Mouse (Mus musculus): ENCODE measurements around the gene Jag2. TPM values are rescaled to one million over a fixed set of nuclear protein-coding genes. Genes with fewer than 3 reads are reported as not detected.
A peak's percentile ranks its signal among the peaks of the same experiment; 100 is the strongest.

Gene Jag2
- polyA plus RNA-seq, 1 experiment from 2014 or later = 5.3 TPM

DNA sequence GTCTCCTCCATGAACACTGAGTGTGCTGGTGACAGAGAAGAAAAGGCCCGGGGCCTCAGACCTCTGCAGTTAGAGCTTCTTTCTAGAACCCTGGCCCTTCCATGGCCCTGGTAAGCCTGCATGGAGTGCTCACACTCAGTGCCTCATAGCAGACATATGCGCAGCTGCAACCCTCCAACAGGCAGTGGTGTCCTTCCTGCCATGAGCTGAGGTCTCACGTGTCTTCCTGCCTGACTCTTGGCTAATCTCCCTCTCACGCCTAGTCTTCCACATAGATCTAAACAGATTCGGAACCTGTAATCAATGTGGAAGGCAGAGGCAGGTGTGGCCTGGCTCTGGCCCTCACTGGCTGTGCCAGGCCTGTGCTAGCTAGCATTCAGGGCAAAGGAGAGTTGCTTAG lies 49.8 kb downstream of the Jag2 start:
- peaks cover 43% of the 10 kb centered on the region for H3K27me3 ChIP-seq (replicated peaks; ENCODE audit: control insufficient read depth, insufficient read depth, low read length)
- no peak overlapping the region for H3K4me3 ChIP-seq (ENCODE audit: low read depth, low read length)
- WGBS = 80% methylated on average over 5 of the region's 5 CpGs
- no peak for DNase-seq (ENCODE audit: low spot score)
- no peak overlapping the region for H3K27ac ChIP-seq (ENCODE audit: low read depth, low read length)
- no peak overlapping the region for H3K9ac ChIP-seq (ENCODE audit: low read length)
- H3K4me2 ChIP-seq (ENCODE audit: low read length) = no peak overlapping the region
- no peaks in the 10 kb centered on the region for H3K9me3 ChIP-seq (replicated peaks; ENCODE audit: control insufficient read depth, low read length)
- no peak for ATAC-seq
- no peaks in the 10 kb centered on the region for H3K4me1 ChIP-seq (ENCODE audit: control insufficient read depth, insufficient read depth, low read length)
- H3K36me3 ChIP-seq (ENCODE audit: control insufficient read depth, insufficient read depth, low read length) = no peaks in the 10 kb centered on the region

DNA sequence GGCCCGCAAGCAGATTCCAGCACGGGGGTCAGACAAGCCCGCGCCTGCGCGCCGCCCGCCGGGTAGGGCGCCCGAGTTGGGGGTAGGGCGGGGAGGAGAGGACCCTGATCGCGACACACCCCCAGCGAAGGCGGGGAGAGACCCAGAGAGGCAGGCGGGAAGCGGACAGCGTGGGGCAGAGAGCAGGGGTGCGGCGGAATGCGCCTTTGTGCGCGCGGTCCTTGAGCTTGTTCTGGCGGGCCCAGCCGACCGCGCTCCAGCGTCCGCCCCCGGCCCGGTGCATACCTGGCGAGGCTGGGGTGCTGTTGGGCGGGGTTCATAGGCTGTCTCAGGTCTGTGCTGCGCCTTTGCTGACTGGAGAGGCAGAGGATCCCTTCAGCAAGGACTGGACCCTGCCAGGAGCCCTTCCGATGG lies 52.0 kb downstream of the Jag2 start:
- no peaks in the 10 kb centered on the region for H3K4me1 ChIP-seq (ENCODE audit: control insufficient read depth, insufficient read depth, low read length)
- no peak for DNase-seq (ENCODE audit: low spot score)
- H3K4me3 ChIP-seq (ENCODE audit: low read depth, low read length) = peak overlapping the region; percentile 26
- peaks cover 49% of the 10 kb centered on the region for H3K27me3 ChIP-seq (replicated peaks; ENCODE audit: control insufficient read depth, insufficient read depth, low read length)
- peak overlapping the region; percentile 35 for H3K9ac ChIP-seq (ENCODE audit: low read length)
- peak overlapping the region; percentile 46 for H3K4me2 ChIP-seq (ENCODE audit: low read length)
- H3K36me3 ChIP-seq (ENCODE audit: control insufficient read depth, insufficient read depth, low read length) = no peaks in the 10 kb centered on the region
- under 1% methylated on average over 34 of the region's 37 CpGs for whole genome bisulfite sequencing
- no peak overlapping the region for H3K27ac ChIP-seq (ENCODE audit: low read depth, low read length)
- no peak for ATAC-seq
- no peaks in the 10 kb centered on the region for H3K9me3 ChIP-seq (replicated peaks; ENCODE audit: control insufficient read depth, low read length)

DNA sequence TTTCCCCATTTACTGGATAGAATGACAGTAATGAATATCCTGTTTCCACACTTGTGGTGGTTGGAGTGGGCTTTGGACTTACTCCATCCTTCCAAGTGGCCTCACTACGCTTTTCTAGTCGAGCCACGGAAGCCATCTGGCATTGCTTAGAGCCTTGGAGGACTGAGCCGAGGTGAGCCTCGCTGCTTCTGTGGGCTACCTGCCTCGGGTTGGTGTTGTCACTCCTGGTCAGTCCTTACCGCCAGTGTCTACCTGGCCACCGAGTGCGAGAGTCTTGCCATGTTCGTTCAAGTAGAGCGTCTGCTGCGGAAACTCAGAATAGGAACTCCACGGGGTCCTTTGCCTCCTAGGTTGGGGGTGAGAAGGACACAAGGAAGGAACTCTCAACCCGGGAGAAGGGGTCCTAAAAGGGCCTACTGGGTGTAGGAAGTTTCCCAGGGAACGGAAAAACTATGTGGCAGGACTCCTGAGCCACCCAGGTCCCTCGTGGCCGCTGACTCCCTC lies 52.5 kb downstream of the Jag2 start:
- 9% methylated on average over 17 of the region's 17 CpGs for WGBS
- H3K27ac ChIP-seq (ENCODE audit: low read depth, low read length) = no peak overlapping the region
- no peak for DNase-seq (ENCODE audit: low spot score)
- ATAC-seq = no peak
- H3K36me3 ChIP-seq (ENCODE audit: control insufficient read depth, insufficient read depth, low read length) = no peaks in the 10 kb centered on the region
- H3K9me3 ChIP-seq (replicated peaks; ENCODE audit: control insufficient read depth, low read length) = no peaks in the 10 kb centered on the region
- no peaks in the 10 kb centered on the region for H3K4me1 ChIP-seq (ENCODE audit: control insufficient read depth, insufficient read depth, low read length)
- H3K27me3 ChIP-seq (replicated peaks; ENCODE audit: control insufficient read depth, insufficient read depth, low read length) = peaks cover 53% of the 10 kb centered on the region
- H3K4me3 ChIP-seq (ENCODE audit: low read depth, low read length) = peak overlapping the region; percentile 26
- H3K4me2 ChIP-seq (ENCODE audit: low read length) = peak overlapping the region; percentile 46
- H3K9ac ChIP-seq (ENCODE audit: low read length) = peak overlapping the region; percentile 35

DNA sequence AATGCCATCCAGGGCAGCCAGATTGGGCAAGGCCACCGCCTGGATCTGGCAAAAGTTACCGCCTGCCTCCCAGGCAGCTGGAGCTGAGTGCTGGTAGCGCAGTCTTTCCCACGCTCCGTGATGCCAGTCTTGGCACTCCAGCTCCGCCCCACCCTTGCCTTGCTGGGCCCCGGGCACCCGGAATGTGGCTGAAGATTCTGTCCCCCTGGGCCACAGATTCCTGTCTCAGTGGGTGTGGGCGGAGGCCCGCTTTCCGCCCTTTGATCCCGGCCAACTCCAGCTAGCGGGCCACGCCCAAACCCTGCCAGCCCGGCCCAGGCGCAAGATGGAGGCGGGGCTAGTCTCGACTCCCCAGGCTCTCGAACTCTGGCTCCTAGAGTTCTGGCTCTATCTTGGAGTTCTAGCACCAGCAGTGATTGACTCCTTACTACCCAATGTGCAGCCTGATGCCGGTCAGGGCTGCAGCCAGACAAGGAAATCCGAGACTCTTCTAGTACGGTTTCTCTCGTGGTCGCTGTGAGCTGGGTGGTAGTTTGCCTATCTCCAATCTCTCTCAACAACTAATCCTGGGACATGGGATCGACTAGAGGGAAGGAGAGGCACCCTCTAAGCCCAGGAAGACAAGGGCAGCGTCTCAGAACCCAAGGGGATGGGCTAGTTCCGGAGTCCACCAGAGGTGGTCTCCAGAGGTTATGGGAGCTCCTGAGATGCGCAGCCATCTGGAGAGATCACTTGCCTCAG lies 53.1 kb downstream of the Jag2 start:
- no peaks in the 10 kb centered on the region for H3K36me3 ChIP-seq (ENCODE audit: control insufficient read depth, insufficient read depth, low read length)
- 4% methylated on average over 28 of the region's 28 CpGs for WGBS
- H3K4me3 ChIP-seq (ENCODE audit: low read depth, low read length) = peak overlapping the region; percentile 11; the same call in 1 of the 2 replicates
- ATAC-seq = 0 out of 2 replicates have a peak, but pooled peaks have one; percentile 4
- H3K9ac ChIP-seq (ENCODE audit: low read length) = no peak overlapping the region
- H3K27me3 ChIP-seq (replicated peaks; ENCODE audit: control insufficient read depth, insufficient read depth, low read length) = peaks cover 54% of the 10 kb centered on the region
- H3K9me3 ChIP-seq (replicated peaks; ENCODE audit: control insufficient read depth, low read length) = no peaks in the 10 kb centered on the region
- no peak overlapping the region for H3K27ac ChIP-seq (ENCODE audit: low read depth, low read length)
- H3K4me2 ChIP-seq (ENCODE audit: low read length) = peak overlapping the region; percentile 28; the same call in 1 of the 2 replicates
- no peaks in the 10 kb centered on the region for H3K4me1 ChIP-seq (ENCODE audit: control insufficient read depth, insufficient read depth, low read length)
- no peak for DNase-seq (ENCODE audit: low spot score)

DNA sequence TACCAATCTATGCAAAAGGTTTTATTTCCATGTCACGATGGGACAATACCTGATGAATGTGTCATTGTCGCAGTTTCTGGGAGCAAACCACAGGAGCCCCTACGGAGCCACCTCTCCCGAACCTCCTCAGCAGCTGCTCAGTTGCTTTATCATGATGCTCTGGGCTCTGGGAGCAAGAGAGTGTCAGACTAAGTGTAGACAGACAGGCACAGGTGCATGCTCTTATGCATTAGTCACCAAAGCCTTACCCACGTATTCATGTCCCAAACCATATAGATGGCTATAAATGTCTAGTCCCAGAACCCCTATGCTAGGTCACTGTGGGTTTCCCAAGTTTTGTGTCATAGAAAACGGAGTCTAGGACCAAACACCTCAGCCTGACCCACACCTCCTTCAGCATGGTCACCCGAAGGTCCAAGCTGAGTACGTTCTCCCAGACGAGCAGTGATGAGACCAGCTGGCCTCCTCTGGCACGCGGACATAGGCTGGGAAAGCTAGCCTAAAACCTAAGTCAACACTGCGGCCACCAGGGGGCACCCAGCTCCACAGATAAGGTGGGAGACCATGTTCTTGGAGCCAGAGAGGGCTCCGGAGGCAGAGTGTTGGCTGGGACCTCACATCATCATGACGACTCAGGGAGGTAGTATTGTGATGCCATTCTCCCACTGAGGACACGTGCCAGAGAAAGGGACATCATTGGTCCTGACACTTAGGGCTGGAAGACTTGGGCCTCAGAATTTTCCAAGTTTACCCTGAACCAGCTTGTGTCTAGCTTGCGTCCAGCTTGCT lies 54.2 kb downstream of the Jag2 start:
- H3K4me1 ChIP-seq (ENCODE audit: control insufficient read depth, insufficient read depth, low read length) = no peaks in the 10 kb centered on the region
- no peak overlapping the region for H3K27ac ChIP-seq (ENCODE audit: low read depth, low read length)
- H3K9me3 ChIP-seq (replicated peaks; ENCODE audit: control insufficient read depth, low read length) = no peaks in the 10 kb centered on the region
- WGBS = 21% methylated on average over 16 of the region's 16 CpGs
- no peak overlapping the region for H3K9ac ChIP-seq (ENCODE audit: low read length)
- no peak overlapping the region for H3K4me2 ChIP-seq (ENCODE audit: low read length)
- H3K27me3 ChIP-seq (replicated peaks; ENCODE audit: control insufficient read depth, insufficient read depth, low read length) = peaks cover 54% of the 10 kb centered on the region
- no peak overlapping the region for H3K4me3 ChIP-seq (ENCODE audit: low read depth, low read length)
- ATAC-seq = peak; percentile 75
- no peaks in the 10 kb centered on the region for H3K36me3 ChIP-seq (ENCODE audit: control insufficient read depth, insufficient read depth, low read length)
- peak; percentile 92 for DNase-seq (ENCODE audit: low spot score)

DNA sequence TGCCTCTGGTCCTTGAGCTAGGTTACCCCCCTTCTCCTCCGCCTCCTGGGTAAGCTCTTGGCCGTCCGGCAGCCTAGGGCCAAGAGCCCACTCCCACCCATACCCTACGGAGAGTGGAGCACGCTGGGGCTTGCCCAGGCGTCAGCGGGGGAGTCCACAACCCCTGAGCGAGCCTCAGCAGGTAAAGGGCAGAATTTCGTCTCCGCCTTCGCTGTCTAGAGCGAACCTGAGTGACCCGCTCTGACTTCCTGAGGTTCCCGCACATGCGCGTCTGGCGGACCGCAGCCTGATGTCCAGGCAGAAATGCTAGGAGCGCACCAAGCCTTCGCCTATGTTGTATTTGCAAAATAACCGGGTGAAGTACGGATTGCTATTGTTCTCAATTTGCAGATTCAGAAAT lies 55.4 kb downstream of the Jag2 start:
- H3K4me3 ChIP-seq (ENCODE audit: low read depth, low read length) = no peak overlapping the region
- H3K27ac ChIP-seq (ENCODE audit: low read depth, low read length) = no peak overlapping the region
- H3K27me3 ChIP-seq (replicated peaks; ENCODE audit: control insufficient read depth, insufficient read depth, low read length) = peaks cover 54% of the 10 kb centered on the region
- H3K9me3 ChIP-seq (replicated peaks; ENCODE audit: control insufficient read depth, low read length) = no peaks in the 10 kb centered on the region
- H3K9ac ChIP-seq (ENCODE audit: low read length) = no peak overlapping the region
- peak overlapping the region; percentile 28 for H3K4me2 ChIP-seq (ENCODE audit: low read length)
- H3K36me3 ChIP-seq (ENCODE audit: control insufficient read depth, insufficient read depth, low read length) = no peaks in the 10 kb centered on the region
- no peak for DNase-seq (ENCODE audit: low spot score)
- H3K4me1 ChIP-seq (ENCODE audit: control insufficient read depth, insufficient read depth, low read length) = no peaks in the 10 kb centered on the region
- WGBS = 16% methylated on average over 22 of the region's 22 CpGs
- ATAC-seq = no peak

DNA sequence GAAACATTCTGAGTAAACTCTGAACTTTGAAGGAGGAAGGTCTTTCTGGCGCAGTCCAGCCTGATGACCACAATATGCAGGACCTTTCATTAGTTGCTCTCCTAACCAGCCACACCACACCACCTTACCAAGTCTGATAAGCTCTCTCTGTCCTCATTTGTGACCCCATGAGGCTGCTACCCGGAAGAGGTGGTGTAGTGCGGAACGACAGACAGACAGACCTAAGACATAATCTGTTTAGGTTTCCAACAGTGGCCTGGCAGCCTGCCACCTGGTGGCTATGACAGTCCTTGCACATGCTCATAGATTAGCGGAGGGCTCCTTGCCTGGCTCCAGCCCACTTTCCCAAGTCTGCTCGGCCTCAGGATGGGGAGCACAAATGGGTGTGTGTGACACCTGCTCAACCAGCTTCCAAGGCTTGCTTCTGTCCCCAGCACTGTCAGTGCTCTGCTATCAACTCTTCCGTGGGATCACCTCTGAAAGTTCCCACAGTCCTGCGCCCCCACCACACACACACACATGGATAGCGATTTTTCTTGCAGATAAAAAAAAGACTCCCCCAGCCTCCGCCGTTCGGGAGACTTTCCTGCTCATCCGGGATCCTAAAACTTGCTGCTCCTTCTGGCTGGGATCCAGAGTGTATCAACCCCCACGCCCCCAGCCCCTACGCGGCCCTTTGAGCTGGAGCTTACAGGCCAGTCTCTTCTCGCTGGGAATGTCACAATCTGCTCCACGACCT lies 56.0 kb downstream of the Jag2 start:
- DNase-seq (ENCODE audit: low spot score) (peak; percentile 77), ATAC-seq (peak; percentile 28; the same call in 1 of the 2 replicates)
- H3K9me3 ChIP-seq (replicated peaks; ENCODE audit: control insufficient read depth, low read length) = no peaks in the 10 kb centered on the region
- H3K27me3 ChIP-seq (replicated peaks; ENCODE audit: control insufficient read depth, insufficient read depth, low read length) = peaks cover 50% of the 10 kb centered on the region
- H3K4me2 ChIP-seq (ENCODE audit: low read length) = peak overlapping the region; percentile 28
- no peak overlapping the region for H3K4me3 ChIP-seq (ENCODE audit: low read depth, low read length)
- no peaks in the 10 kb centered on the region for H3K4me1 ChIP-seq (ENCODE audit: control insufficient read depth, insufficient read depth, low read length)
- WGBS = 23% methylated on average over 18 of the region's 18 CpGs
- no peaks in the 10 kb centered on the region for H3K36me3 ChIP-seq (ENCODE audit: control insufficient read depth, insufficient read depth, low read length)
- no peak overlapping the region for H3K27ac ChIP-seq (ENCODE audit: low read depth, low read length)
- H3K9ac ChIP-seq (ENCODE audit: low read length) = no peak overlapping the region

DNA sequence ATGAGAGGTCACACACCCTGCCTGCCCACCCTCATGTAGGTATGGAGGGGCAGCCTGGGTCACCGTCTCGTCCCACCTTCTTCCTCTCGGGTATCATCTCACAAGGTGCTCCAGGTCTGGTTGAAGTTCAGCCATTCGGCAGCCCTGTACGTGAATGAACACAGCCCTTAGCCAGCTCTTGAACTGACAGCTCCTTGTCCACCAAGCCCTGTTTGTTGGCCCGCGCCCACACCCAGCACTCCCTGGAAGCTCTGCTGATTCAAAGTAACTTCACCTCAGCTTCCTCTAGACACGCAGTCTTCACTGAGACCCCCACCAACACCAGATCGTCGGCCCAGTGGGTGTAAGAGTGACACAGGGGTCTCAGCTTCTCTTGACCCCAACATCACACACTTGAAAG lies 56.6 kb downstream of the Jag2 start:
- DNase-seq (ENCODE audit: low spot score) (no peak), ATAC-seq (no peak)
- Histone ChIP-seq H3K27me3 (replicated peaks; ENCODE audit: control insufficient read depth, insufficient read depth, low read length) (peaks cover 44% of the 10 kb centered on the region), H3K9me3 (replicated peaks; ENCODE audit: control insufficient read depth, low read length) (no peaks in the 10 kb centered on the region), H3K4me2 (ENCODE audit: low read length) (no peak overlapping the region), H3K27ac (ENCODE audit: low read depth, low read length) (no peak overlapping the region), H3K4me1 (ENCODE audit: control insufficient read depth, insufficient read depth, low read length) (no peaks in the 10 kb centered on the region), H3K9ac (ENCODE audit: low read length) (no peak overlapping the region), H3K36me3 (ENCODE audit: control insufficient read depth, insufficient read depth, low read length) (no peaks in the 10 kb centered on the region), H3K4me3 (ENCODE audit: low read depth, low read length) (no peak overlapping the region)
- WGBS = 90% methylated on average over 10 of the region's 10 CpGs
